Mouse (Mus musculus): Measurements from ENCODE around the gene Ulbp1. TPM values are rescaled to one million over a fixed set of nuclear protein-coding genes. Genes with fewer than 3 reads are reported as not detected.
A peak's percentile ranks its signal among the peaks of the same experiment; 100 is the strongest.
"Not testable (repeated sequence)": the region's sequence is repeated elsewhere in the genome, so short reads cannot be mapped to it uniquely, and the experiment has no call there.

The Ulbp1 gene
- total and polyA plus RNA-seq, 2 experiments from 2014 or later, result 0.11 to 0.49 TPM

DNA sequence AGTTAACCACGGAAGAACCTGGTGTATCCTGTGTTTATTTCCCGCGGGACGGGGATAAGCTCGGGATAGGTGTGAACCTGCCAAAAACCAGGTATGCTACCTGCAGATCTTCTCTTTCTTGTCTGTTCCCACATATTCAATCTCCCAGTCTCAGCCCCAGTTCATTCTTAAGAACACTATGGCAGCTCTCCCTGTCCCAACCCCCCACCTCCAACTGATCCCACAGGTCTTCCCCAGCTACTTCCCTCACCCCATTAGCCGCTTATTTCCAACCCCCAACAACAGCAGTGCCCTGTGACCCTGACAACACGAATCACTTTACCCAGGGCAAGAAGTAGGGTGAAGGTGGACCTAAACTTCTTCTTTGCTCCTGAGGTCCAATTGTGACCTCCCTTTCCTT is 3.0 kb downstream of the Ulbp1 start:
- Histone ChIP-seq H3K27ac (ENCODE audit: low read depth, low read length) (no peak overlapping the region), H3K4me1 (ENCODE audit: insufficient read depth, low read length) (no peaks in the 10 kb centered on the region), H3K36me3 (ENCODE audit: insufficient read depth, low read length) (no peaks in the 10 kb centered on the region), H3K4me3 (ENCODE audit: low read depth, low read length) (no peak overlapping the region), H3K27me3 (ENCODE audit: insufficient read depth, low read length) (no peaks in the 10 kb centered on the region), H3K4me2 (ENCODE audit: low read depth, low read length, poor library complexity, severe bottlenecking) (peak overlapping the region; percentile 6; the same call in 1 of the 2 replicates), H3K9ac (replicated peaks; ENCODE audit: low read length, poor library complexity, severe bottlenecking) (no peak overlapping the region), H3K9me3 (ENCODE audit: low read length) (no peaks in the 10 kb centered on the region)
- WGBS, result 13% methylated on average over 7 of the region's 7 CpGs
- ATAC-seq (ENCODE audit: low FRiP score) (no peak), DNase-seq (ENCODE audit: low spot score) (no peak)
- no peak for TF ChIP-seq CTCF (IDR thresholded peaks at IDR 0.05)

DNA sequence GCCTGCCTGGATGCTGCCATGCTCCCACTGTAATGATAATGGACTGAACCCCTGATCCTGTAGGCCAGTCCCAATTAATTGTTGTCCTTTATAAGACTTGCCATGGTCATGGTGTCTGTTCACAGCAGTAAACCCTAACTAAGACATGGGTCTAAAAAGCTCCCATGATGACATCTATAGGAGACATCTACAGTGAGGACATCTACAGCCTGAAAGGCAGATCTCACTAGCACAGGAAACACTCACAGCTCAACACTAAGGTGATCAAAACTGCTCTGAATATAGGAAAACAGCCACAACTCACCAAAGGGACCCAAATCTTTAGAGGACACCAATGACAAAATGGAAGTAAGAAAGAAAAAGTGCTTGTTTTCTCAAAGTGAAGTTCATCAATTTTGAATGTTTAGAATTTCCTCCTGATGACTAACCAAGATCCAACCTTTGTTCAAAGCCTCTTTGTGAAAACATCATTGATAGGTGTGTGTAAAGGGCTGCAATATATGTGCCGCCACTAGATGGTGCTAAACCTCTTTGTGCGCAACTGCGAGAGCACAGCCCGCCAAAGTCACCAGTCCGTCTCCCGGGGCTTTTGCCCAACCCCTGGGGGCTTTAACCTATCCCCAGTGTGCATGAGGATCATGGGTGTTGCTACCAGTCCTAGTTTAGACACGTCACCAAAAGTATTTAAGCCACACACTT is 3.6 kb downstream of the Ulbp1 start:
- H3K27me3 ChIP-seq (ENCODE audit: insufficient read depth, low read length); H3K4me1 ChIP-seq (ENCODE audit: insufficient read depth, low read length); H3K36me3 ChIP-seq (ENCODE audit: insufficient read depth, low read length); H3K27ac ChIP-seq (ENCODE audit: low read depth, low read length); DNase-seq (ENCODE audit: low spot score); H3K4me3 ChIP-seq (ENCODE audit: low read depth, low read length); ATAC-seq (ENCODE audit: low FRiP score); H3K9me3 ChIP-seq (ENCODE audit: low read length); H3K9ac ChIP-seq (replicated peaks; ENCODE audit: low read length, poor library complexity, severe bottlenecking): not testable (repeated sequence)
- H3K4me2 ChIP-seq (ENCODE audit: low read depth, low read length, poor library complexity, severe bottlenecking), result peak overlapping the region; percentile 6; the same call in 1 of the 2 replicates
- WGBS, result under 1% methylated on average over 7 of the region's 7 CpGs
- peak; percentile 73 for TF ChIP-seq CTCF (IDR thresholded peaks at IDR 0.05)

DNA sequence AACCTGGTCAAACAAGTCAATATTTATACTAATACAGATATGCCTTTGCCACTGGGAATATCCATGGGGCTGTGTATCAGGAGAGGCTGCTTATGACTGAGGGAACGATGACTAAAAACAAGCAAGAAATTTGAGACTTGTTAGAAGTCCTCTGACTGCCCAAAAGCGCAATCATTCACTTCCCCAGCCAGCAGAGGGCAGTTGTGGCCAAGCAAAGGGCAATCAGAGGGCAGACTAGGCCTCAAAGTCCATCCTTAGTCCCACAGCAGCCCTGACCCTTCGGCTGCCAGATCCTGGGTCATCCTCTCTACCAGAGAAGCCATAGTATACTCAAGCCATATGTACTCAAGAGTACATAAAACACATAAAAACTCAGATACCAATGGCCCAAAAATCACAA is 11.4 kb downstream of the Ulbp1 start:
- no peak for ATAC-seq (ENCODE audit: low FRiP score)
- no peak for DNase-seq (ENCODE audit: low spot score)

DNA sequence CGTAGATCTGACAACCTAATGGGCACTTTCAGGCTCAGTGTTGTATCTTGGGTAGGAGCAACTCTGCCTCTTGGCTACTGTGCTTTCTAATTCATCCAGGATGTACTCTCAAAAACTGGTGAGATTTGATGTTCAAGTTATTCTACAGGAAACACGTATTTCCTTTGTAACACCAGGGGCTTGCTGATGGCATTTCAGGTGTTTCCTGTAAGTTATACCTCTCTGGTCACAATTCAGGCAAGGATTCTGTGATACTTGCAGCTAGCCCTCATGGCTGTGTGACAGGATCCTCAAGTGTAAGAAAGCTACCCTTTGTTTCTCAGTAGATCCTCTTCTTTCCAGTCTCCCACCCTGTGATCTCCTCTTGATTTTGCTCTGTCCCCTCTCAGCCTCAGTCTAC is 34.5 kb downstream of the Ulbp1 start:
- 87% methylated on average over 2 of the region's 2 CpGs for WGBS
- no peak for DNase-seq (ENCODE audit: low spot score)
- H3K4me3 ChIP-seq (ENCODE audit: low read depth, low read length), result no peak overlapping the region
- no peaks in the 10 kb centered on the region for H3K27me3 ChIP-seq (ENCODE audit: insufficient read depth, low read length)
- H3K9me3 ChIP-seq (ENCODE audit: low read length), result no peaks in the 10 kb centered on the region
- ATAC-seq (ENCODE audit: low FRiP score), result no peak
- no peaks in the 10 kb centered on the region for H3K36me3 ChIP-seq (ENCODE audit: insufficient read depth, low read length)
- H3K4me2 ChIP-seq (ENCODE audit: low read depth, low read length, poor library complexity, severe bottlenecking), result no peak overlapping the region
- H3K27ac ChIP-seq (ENCODE audit: low read depth, low read length), result no peak overlapping the region
- TF ChIP-seq CTCF (IDR thresholded peaks at IDR 0.05), result no peak
- H3K9ac ChIP-seq (replicated peaks; ENCODE audit: low read length, poor library complexity, severe bottlenecking), result no peak overlapping the region
- H3K4me1 ChIP-seq (ENCODE audit: insufficient read depth, low read length), result no peaks in the 10 kb centered on the region

More for the DNA sequence above, 11.4 kb downstream of the Ulbp1 start:
- no peak overlapping the region for H3K27ac ChIP-seq (ENCODE audit: low read depth, low read length)
- H3K9ac ChIP-seq (replicated peaks; ENCODE audit: low read length, poor library complexity, severe bottlenecking), result no peak overlapping the region
- H3K4me1 ChIP-seq (ENCODE audit: insufficient read depth, low read length), result no peaks in the 10 kb centered on the region
- no peaks in the 10 kb centered on the region for H3K27me3 ChIP-seq (ENCODE audit: insufficient read depth, low read length)
- WGBS, result 58% methylated on average over 3 of the region's 3 CpGs
- TF ChIP-seq CTCF (IDR thresholded peaks at IDR 0.05), result no peak
- H3K9me3 ChIP-seq (ENCODE audit: low read length), result peaks cover 12% of the 10 kb centered on the region; the same call in 1 of the 2 replicates
- H3K36me3 ChIP-seq (ENCODE audit: insufficient read depth, low read length), result no peaks in the 10 kb centered on the region
- H3K4me3 ChIP-seq (ENCODE audit: low read depth, low read length), result no peak overlapping the region
- H3K4me2 ChIP-seq (ENCODE audit: low read depth, low read length, poor library complexity, severe bottlenecking), result no peak overlapping the region

DNA sequence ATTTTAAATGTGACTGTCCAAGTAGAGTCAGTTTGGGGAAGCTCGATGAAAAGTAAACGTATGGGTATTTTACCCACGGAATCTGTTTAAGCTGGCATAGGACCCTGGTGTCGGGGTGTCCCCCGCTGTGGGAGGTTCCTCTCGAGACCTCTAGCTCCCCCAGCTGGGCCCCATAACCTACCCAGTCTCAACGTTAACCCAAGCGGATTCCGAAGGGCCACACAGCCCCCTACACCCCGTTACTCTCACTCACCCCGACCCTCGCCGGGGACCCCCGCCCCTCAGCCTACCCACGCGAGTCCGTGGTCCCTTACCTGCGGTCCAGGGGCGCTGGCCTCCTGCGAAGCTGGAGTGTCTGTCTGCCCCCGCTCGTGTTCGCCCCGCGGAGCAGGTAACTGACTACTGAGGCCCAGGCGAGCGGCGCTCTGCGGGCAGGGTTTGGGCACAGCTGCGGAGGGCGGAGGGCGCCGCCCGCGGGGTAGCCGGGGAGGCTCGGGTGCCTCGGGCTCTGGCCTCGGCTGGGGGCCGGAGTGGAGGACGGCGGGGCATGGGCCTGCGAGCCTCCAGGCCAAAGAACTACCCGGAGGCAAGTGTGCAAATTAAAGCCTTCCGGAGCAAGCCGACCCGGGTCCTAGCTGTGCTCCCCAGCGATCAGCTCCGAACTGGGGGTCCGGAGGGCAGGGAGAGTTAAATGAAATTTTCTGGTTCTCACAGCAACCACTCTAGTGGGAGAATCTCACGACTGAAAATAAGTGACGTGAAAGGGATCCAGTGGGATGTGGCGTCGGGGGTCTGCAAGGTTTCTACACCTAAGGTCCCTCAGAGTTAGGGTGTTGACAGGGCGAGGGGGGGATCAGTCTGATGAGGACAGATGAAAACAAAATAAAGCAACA is 80.0 kb downstream of the Ulbp1 start:
- Histone ChIP-seq H3K27ac (ENCODE audit: low read depth, low read length) (no peak overlapping the region), H3K27me3 (ENCODE audit: insufficient read depth, low read length) (peaks cover 19% of the 10 kb centered on the region), H3K4me3 (ENCODE audit: low read depth, low read length) (peak overlapping the region; percentile 53), H3K9me3 (ENCODE audit: low read length) (no peaks in the 10 kb centered on the region), H3K36me3 (ENCODE audit: insufficient read depth, low read length) (no peaks in the 10 kb centered on the region), H3K4me1 (ENCODE audit: insufficient read depth, low read length) (no peaks in the 10 kb centered on the region), H3K9ac (replicated peaks; ENCODE audit: low read length, poor library complexity, severe bottlenecking) (no peak overlapping the region), H3K4me2 (ENCODE audit: low read depth, low read length, poor library complexity, severe bottlenecking) (peak overlapping the region; percentile 99)
- ATAC-seq (ENCODE audit: low FRiP score) (peak; percentile 45), DNase-seq (ENCODE audit: low spot score) (no peak)
- 6% methylated on average over 54 of the region's 55 CpGs for WGBS
- TF ChIP-seq CTCF (IDR thresholded peaks at IDR 0.05), result no peak
